ENCODE assay signal across 7 mouse cellular contexts in genomic region chr2:167823513-167823912, GRCm38 (mm10).
DNase-seq lines count a peak whose midpoint lies in the region; ATAC-seq and TF ChIP-seq lines count a peak whose summit lies in the region.

No protein-coding gene starts in this region.

- no peak for TF ChIP-seq CTCF in MEL (IDR thresholded peaks at IDR 0.05 in 2 of 3, conservative IDR thresholded peaks at IDR 0.05 in 1 of 3; ENCODE audit: control insufficient read depth in 1 of 3, insufficient read depth in 1 of 3, low read depth in 2 of 3, low read length in 3 of 3, poor library complexity in 1 of 3, severe bottlenecking in 1 of 3)
- peak; percentile 5; the same call in 1 of the 2 replicates for TF ChIP-seq CTCF in small intestine, adult 2 months (IDR thresholded peaks at IDR 0.05; ENCODE audit: extremely low read depth, insufficient read length, insufficient replicate concordance, low read depth, low read length)

- no peak for TF ChIP-seq POLR2A in MEL (IDR thresholded peaks at IDR 0.05; ENCODE audit: control insufficient read depth in 1 of 2, insufficient read depth in 1 of 2, low read depth in 1 of 2, low read length in 2 of 2, poor library complexity in 1 of 2)
- no peak for TF ChIP-seq POLR2A in small intestine, adult 2 months (IDR thresholded peaks at IDR 0.05; ENCODE audit: low read depth, low read length)

- intact Hi-C loops in heart, postnatal 36 days (cut with DNase I): no loop called here

- TF ChIP-seq EP300 in MEL (IDR thresholded peaks at IDR 0.05; ENCODE audit: low read depth in 1 of 2, low read length in 2 of 2): no peak

- H3K36me3 ChIP-seq in MEL (ENCODE audit: control insufficient read depth in 1 of 2, insufficient read depth in 2 of 2, low read length in 2 of 2): no peaks in the 10 kb centered on the region
- no peaks in the 10 kb centered on the region for H3K36me3 ChIP-seq in embryonic facial prominence, embryonic 10.5 days (replicated peaks)
- H3K36me3 ChIP-seq in liver, embryonic 11.5 days (ENCODE audit: control insufficient read depth, insufficient read depth, low read length): no peaks in the 10 kb centered on the region
- no peaks in the 10 kb centered on the region for H3K36me3 ChIP-seq in small intestine, adult 2 months (ENCODE audit: control insufficient read depth, insufficient read depth, low read length)

- no peak for DNase-seq in MEL (ENCODE audit: low read depth, low spot score)
- peak; percentile 62 for DNase-seq in embryonic facial prominence, embryonic 10.5 days (ENCODE audit: low spot score)
- DNase-seq in heart, postnatal 36 days: peak; percentile 47 to 53
- no peak for DNase-seq in liver, embryonic 11.5 days (ENCODE audit: low spot score)
- DNase-seq in cerebellum, postnatal 36 days: no peak
- DNase-seq in layer of hippocampus, postnatal 36 days: no peak

- H3K9ac ChIP-seq in MEL (ENCODE audit: control insufficient read depth, low read depth, low read length, poor library complexity, severe bottlenecking): no peak overlapping the region
- no peak overlapping the region for H3K9ac ChIP-seq in liver, embryonic 11.5 days (ENCODE audit: low read depth, low read length)

- no peaks in the 10 kb centered on the region for H3K27me3 ChIP-seq in MEL (ENCODE audit: control insufficient read depth in 1 of 2, insufficient read depth in 2 of 2, low read length in 2 of 2)
- 0 out of 2 replicates have a peak, but pooled peaks cover 4% of the 10 kb centered on the region for H3K27me3 ChIP-seq in embryonic facial prominence, embryonic 10.5 days (replicated peaks; ENCODE audit: low read depth, poor library complexity, severe bottlenecking)
- peaks cover 5% of the 10 kb centered on the region; the same call in 1 of the 2 replicates for H3K27me3 ChIP-seq in liver, embryonic 11.5 days (replicated peaks; ENCODE audit: control insufficient read depth, insufficient read depth, low read length)
- H3K27me3 ChIP-seq in small intestine, adult 2 months (ENCODE audit: control insufficient read depth, insufficient read depth, low read length): no peaks in the 10 kb centered on the region

- ATAC-seq in liver, embryonic 11.5 days (replicated peaks; ENCODE audit: low FRiP score): 0 out of 2 replicates have a peak, but pooled peaks have one; percentile 32

- 28% methylated on average over 9 of the region's 9 CpGs for WGBS in embryonic facial prominence, embryonic 10.5 days
- 48% methylated on average over 9 of the region's 9 CpGs for WGBS in liver, embryonic 11.5 days
- 4% methylated on average over 9 of the region's 9 CpGs for WGBS in small intestine, adult 2 months

- peak overlapping the region; percentile 22 to 38; a peak in 2 of 4 replicates for H3K4me3 ChIP-seq in MEL (ENCODE audit: control insufficient read depth in 1 of 2, insufficient read depth in 1 of 2, low read depth in 2 of 2, low read length in 2 of 2)
- H3K4me3 ChIP-seq in embryonic facial prominence, embryonic 10.5 days: no peak overlapping the region
- no peak overlapping the region for H3K4me3 ChIP-seq in liver, embryonic 11.5 days (ENCODE audit: low read depth, low read length)
- no peak overlapping the region for H3K4me3 ChIP-seq in small intestine, adult 2 months (ENCODE audit: low read depth, low read length)

- no peak overlapping the region for H3K4me2 ChIP-seq in liver, embryonic 11.5 days

- no peak for TF ChIP-seq RAD21 in MEL (IDR thresholded peaks at IDR 0.05; ENCODE audit: low read depth, low read length)

- H3K4me1 ChIP-seq in MEL (ENCODE audit: control insufficient read depth in 1 of 2, insufficient read depth in 2 of 2, low read length in 2 of 2): 0 out of 4 replicates have a peak, but pooled peaks cover 0 to 4% of the 10 kb centered on the region in 2 experiments
- H3K4me1 ChIP-seq in embryonic facial prominence, embryonic 10.5 days: peaks cover 50% of the 10 kb centered on the region
- H3K4me1 ChIP-seq in liver, embryonic 11.5 days (replicated peaks; ENCODE audit: control insufficient read depth, insufficient read depth, low read length): peaks cover 14% of the 10 kb centered on the region
- H3K4me1 ChIP-seq in small intestine, adult 2 months (ENCODE audit: control insufficient read depth, insufficient read depth, insufficient read length, low read length): peaks cover 35% of the 10 kb centered on the region

- H3K79me2 ChIP-seq in MEL (ENCODE audit: control insufficient read depth, insufficient read depth, low read length, poor library complexity): no peaks in the 10 kb centered on the region

- no peak overlapping the region for H3K27ac ChIP-seq in MEL (ENCODE audit: control insufficient read depth, low read depth, low read length)
- peak overlapping the region; percentile 83 for H3K27ac ChIP-seq in embryonic facial prominence, embryonic 10.5 days (replicated peaks)
- peak overlapping the region; percentile 65 for H3K27ac ChIP-seq in liver, embryonic 11.5 days (ENCODE audit: low read depth, low read length)
- peak overlapping the region; percentile 71 for H3K27ac ChIP-seq in small intestine, adult 2 months (ENCODE audit: insufficient read depth, low read depth, low read length)

- no peaks in the 10 kb centered on the region for H3K9me3 ChIP-seq in MEL (replicated peaks; ENCODE audit: insufficient read depth, low read length)
- no peaks in the 10 kb centered on the region for H3K9me3 ChIP-seq in embryonic facial prominence, embryonic 10.5 days
- no peaks in the 10 kb centered on the region for H3K9me3 ChIP-seq in liver, embryonic 11.5 days (ENCODE audit: control insufficient read depth, low read length)

TF ChIP-seq in MEL, 35 proteins besides CTCF, POLR2A, EP300 and RAD21:
- TF ChIP-seq TAL1 (IDR thresholded peaks at IDR 0.05; ENCODE audit: low read length): no peak
- no peak for TF ChIP-seq ZKSCAN1 (IDR thresholded peaks at IDR 0.05; ENCODE audit: low read depth, low read length)
- TF ChIP-seq POLR2AphosphoS5 (IDR thresholded peaks at IDR 0.05; ENCODE audit: borderline replicate concordance, low read depth, low read length): no peak
- no peak for TF ChIP-seq ZNF384 (IDR thresholded peaks at IDR 0.05; ENCODE audit: low read depth, low read length)
- TF ChIP-seq ZMIZ1 (IDR thresholded peaks at IDR 0.05; ENCODE audit: low read depth, low read length): no peak
- no peak for TF ChIP-seq HCFC1 (IDR thresholded peaks at IDR 0.05; ENCODE audit: low read depth, low read length)
- no peak for TF ChIP-seq USF2 (IDR thresholded peaks at IDR 0.05; ENCODE audit: borderline replicate concordance in 1 of 2, insufficient read depth in 1 of 2, low read depth in 1 of 2, low read length in 2 of 2)
- no peak for TF ChIP-seq USF1 (IDR thresholded peaks at IDR 0.05; ENCODE audit: low read depth, low read length)
- no peak for TF ChIP-seq ZC3H11A (IDR thresholded peaks at IDR 0.05; ENCODE audit: low read depth, low read length)
- TF ChIP-seq TCF12 (IDR thresholded peaks at IDR 0.05; ENCODE audit: low read depth, low read length): no peak
- no peak for TF ChIP-seq NRF1 (IDR thresholded peaks at IDR 0.05; ENCODE audit: insufficient read depth, low read depth, low read length, poor library complexity, severe bottlenecking)
- no peak for TF ChIP-seq BHLHE40 (IDR thresholded peaks at IDR 0.05; ENCODE audit: borderline replicate concordance, low read depth, low read length)
- TF ChIP-seq POLR2AphosphoS2 (IDR thresholded peaks at IDR 0.05; ENCODE audit: low read length): no peak
- no peak for TF ChIP-seq RCOR1 (IDR thresholded peaks at IDR 0.05; ENCODE audit: low read depth, low read length)
- TF ChIP-seq ELF1 (IDR thresholded peaks at IDR 0.05; ENCODE audit: low read depth, low read length): no peak
TF ChIP-seq in MEL: peak in this region for 0.

Comparison
In these comparisons a context has a peak if more than half of its experiments do, and no peak if none do; other contexts are left out.
1. DNase-seq: peak in embryonic facial prominence, embryonic 10.5 days (single experiment) and heart, postnatal 36 days (2 of 2); none in MEL (single experiment), liver, embryonic 11.5 days (single experiment), cerebellum, postnatal 36 days (0 of 2) and layer of hippocampus, postnatal 36 days (0 of 2).
2. H3K4me3 ChIP-seq: peak in MEL (2 of 2); none in embryonic facial prominence, embryonic 10.5 days (single experiment), liver, embryonic 11.5 days (single experiment) and small intestine, adult 2 months (single experiment).